Mouse (Mus musculus): Measurements from ENCODE around the gene Cela3b.

- TF ChIP-seq POLR2A (IDR thresholded peaks at IDR 0.05; ENCODE audit: insufficient read depth, low read depth, low read length) = no peak
- TF ChIP-seq CTCF (IDR thresholded peaks at IDR 0.05) = no peak
- no peak for TF ChIP-seq EP300 (IDR thresholded peaks at IDR 0.05; ENCODE audit: insufficient read depth, low read depth, low read length)
These were observed at the start of gene Cela3b for GRCm38 (mm10) chr4:137430502-137430901.

All from heart, adult 2 months (tissue).